Mouse (Mus musculus) cerebellum, adult 9-10 months (tissue): ENCODE results near the gene Slc5a10.
"Not testable (repeated sequence)": the region's sequence is repeated elsewhere in the genome, so short reads cannot be mapped to it uniquely, and the experiment has no call there.

Source experiments
- DNase-seq: peaks from one replicate; pipeline ENCODE4 v3.0.0; 2022

Slc5a10 gene

DNA sequence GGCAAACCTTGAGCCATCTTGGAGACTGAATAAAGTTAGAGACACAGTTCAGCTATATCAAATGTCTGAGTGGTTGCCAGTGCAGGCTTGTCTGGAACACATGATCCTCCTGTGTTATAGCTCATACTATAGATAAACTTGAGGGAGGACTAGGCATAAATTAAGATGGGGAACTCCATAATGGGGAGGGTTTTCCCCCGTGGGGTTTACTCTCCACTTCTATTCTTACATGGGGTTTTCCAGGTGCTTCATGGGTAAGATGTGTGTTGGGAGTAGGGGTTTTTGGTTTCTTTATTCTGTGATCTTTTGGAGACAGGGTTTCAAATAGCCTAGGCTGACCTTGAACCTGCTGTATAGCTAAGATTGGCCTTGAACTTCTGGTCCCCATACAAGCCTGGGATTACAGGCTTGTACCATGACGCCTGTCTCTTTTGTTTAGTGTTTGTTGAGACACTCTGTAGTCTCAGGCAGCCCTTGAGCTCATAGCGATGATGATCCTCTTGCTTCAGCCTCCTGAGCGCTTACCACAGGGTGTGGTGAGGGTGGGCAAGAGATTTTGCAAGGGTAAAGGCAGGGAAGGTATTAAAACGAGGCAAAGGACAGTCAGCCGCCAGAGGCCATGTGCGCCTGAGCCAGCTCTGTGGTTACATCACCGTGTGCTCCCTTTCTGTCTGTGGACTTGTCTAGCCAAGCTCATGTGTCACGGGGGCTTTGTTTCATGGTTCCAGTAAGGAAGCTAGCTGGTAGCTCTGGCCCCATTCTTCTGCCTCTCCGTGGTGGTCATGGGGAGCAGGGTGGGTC, 73.3 kb downstream of the Slc5a10 start:
- no peak for DNase-seq

DNA sequence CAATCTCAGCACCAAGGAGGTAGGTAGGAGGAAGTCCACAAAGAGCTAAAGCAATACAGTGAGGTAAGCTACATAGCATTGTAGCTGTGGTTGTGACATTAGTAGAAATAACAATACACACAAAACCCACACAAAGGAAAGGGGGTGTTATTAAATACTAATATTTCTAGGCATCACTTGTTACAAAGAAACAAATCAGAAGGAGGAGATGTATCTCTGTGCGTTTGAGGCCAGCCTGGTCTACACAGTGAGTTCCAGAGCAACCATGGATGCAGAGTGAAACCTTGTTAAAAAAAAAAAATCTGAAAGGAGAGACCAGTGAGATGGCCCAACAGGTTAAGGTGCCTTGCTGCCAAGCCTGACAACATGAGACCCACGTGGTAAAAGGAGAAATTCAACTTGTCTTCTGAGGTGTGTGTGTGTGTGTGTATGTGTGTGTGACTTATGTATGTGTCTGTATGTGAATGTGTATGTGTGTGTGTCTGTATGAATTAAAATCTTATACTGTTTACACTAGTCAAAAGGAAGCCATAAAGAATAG, 74.1 kb downstream of the Slc5a10 start:
- no peak for DNase-seq

DNA sequence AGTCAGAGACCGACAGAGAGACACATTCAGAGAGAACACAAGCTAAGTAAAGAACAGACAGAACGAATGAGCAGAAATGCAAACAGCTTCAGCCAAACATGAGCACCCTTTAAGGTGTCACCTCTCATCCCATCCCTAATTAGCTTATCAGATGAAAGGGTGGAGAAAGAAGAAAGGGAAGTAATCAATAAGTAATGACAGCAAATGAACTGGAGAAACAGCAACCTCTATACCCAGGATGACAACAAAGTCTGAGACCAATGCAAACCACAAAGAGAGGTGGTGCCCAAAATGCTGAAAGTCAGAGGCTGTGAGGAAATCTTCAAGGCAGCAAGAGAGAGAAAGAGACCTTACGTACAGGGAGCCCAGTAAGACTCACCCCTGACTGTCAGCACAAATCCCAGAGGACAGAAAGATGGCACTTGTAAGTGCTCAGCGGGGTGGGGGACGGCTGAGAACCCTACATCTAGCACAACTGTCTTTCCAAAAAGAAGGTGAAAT, 75.2 kb downstream of the Slc5a10 start:
- DNase-seq: no peak

DNA sequence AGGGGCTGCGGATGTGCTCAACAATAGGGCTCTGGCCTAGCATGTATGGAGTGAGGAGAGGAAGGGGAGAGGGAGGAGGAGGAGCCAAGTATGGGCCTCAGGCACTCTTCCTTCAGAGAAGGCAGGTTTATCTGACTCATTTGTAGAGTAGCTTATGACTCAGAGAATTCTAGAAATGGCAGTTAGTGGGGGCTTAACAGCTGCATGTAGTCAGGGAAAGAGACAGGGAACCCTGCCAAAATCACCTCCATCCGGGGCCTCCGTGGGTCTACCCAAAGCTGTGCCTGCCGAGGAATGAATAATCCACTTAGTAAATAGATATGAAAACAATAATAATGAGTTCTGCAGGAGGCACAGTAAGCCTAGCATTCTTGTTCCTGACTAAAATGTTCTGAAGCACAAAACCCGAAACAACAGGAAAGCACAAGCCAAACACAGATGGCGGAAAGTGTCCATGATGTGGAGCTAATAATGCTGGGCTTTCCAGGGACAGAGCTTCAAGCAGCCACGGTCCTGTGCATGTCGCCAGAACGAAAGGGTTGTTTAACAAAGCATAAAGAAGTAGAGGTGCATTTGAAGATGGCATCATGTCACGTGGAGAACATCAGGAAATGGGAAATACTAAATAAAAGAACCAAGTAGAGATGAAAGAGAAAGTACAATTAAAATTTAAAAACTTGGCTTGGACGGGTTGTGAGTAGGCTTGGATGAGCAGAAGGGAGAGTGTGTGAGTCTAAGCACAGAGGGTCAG, 75.9 kb downstream of the Slc5a10 start:
- no peak for DNase-seq

DNA sequence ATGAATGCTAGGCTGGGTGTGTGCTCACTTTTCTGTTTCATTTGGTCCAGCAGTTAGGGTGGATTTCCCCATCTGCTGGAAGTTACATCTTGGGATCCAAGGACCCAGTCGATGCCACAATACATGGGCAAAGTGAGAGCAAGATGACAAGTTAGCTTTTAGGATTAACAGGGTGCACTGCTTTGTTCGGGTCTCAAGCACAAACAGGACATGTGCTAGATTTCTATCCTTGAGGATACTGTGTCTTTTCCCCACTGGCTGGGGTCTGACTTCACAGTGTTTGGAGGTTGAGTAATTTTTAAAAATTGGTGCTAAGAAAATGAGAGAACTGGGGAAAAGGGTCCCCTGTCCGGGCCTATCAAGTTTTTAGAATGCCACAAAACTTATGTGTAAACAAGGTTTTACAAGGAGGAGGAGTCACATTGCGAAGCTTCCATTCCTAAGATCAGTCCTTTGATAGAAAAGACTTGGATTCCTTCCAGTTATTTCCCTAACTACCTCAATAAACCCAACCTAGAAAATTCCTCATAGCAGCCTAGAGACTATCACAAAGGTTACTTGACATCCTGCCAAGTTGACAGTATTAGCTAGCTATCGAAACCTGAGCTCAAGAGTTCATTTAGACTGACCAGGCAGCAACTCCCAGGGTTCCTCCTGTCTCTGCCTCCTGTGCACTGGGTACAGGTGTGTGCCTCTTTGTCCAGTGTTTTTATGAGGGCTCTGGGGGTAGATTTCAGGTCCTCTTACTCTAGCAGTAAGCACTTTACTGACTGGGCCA, 77.3 kb downstream of the Slc5a10 start:
- DNase-seq: no peak

DNA sequence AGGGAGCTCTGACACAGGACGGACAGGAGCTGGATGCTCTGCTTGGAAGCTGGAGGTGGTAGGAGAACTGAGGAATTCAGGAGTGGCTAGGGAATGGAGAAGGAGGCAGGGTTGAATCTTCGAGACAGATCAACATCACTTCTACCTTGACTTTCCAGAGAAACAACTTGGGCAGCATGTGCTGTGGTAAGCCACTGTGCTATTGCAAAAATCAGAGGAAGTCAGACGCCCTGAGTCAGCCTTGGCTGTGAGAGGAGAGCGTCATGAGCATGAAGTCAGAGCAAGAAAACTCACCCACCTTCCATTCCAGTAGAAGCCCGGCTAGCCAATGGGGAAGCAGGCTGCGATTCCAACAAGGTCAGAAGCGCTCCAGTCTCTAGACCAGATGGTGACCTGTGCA, 78.5 kb downstream of the Slc5a10 start:
- DNase-seq: no peak

DNA sequence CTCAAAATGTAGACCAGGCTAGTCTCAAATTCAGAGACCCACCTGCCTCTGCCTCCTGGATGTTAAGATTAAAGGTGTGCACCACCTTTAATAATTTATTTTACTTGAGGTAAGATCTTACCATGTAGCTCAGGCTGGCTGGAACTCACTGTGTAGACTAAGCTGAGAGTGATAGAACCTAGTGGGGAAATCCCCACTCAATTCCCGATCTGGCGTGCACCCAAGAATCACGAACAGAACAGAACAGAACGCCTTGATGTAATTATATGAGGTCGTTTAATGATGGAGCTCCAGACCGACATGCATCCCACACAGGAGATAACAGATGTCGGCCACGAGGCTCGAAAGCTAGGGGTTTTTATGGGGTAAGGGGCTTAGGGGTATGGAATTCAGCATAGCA, 80.0 kb downstream of the Slc5a10 start:
- DNase-seq: not testable (repeated sequence)

DNA sequence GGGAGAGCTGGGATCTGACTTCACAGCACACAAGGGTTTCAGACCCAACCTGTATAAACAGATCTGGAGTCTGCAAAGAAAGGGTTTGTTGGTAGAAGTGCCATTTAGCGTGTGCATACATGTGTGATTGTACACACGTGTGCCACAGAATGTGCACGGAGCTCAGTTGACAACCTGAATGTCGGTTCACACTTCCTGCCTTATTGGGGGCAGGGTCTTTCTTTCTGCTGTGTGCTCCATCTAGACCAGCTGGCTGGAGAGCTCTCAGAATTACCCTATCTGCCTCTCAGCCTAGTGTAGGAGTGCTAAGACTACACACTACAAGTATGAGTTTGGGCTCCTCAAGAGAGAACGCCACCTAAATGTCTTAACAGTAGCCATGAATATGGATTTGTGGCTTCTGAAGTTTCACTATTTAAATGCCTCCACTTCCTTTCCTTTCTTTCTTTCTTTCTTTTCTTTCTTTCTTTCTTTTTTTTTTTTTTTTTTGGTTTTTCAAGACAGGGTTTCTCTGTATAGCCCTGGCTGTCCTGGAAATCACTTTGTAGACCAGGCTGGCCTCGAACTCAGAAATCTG, 80.9 kb downstream of the Slc5a10 start:
- DNase-seq: no peak

DNA sequence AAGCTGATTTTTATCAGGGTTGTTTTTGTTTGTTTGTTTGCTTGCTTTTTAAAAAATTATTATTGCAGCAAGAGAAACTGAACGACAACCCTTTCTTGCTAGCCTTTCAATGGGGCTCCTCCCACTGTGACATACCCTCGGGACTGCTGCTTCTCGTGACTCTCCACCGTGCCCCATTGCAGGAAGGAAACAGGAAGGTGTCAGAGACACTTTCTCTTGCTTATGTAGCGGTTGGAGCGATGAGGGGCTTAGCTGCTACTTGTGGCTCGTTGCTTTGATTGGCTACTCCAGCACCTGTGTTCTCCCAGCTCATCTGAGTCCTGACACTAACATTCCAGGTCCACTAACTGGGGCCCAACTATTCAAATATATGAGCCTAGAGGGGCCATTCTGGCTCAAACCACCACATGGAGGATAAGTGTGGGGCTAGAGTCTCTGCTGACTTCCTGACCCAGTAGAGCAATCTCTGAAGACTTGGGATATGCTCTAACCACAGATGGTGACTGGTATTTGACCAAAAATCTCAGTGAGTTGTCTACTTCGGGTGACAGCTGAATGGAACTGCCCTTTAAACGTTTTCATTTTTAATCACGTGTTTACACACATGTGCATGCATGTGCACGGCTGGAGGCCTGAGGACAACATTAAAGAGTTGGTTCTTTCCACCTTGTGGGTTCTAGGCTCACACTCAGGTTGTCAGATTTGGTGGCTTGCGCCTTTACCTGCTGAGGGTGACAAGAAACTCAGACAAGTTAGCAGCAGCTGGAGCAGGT, 81.7 kb downstream of the Slc5a10 start:
- DNase-seq: no peak

DNA sequence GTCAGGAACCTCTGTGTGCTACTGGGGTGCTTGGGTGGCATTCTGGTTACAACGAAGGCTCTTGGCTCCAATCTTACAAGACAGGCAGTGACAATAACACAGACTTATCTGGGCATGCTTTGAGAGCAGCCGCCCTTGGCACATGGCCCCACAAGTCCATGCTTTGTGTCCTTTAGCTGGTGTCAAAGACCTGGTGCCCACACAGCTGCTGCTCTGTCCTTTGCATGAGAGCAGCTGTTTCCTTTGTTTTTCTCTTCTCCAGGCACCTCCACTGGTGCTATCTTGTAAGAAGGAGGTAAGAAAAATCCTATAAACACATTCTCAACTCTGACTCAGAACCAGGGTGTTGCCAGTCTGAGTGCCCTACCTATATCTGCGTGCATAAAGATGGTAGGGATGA, 82.8 kb downstream of the Slc5a10 start:
- no peak for DNase-seq

DNA sequence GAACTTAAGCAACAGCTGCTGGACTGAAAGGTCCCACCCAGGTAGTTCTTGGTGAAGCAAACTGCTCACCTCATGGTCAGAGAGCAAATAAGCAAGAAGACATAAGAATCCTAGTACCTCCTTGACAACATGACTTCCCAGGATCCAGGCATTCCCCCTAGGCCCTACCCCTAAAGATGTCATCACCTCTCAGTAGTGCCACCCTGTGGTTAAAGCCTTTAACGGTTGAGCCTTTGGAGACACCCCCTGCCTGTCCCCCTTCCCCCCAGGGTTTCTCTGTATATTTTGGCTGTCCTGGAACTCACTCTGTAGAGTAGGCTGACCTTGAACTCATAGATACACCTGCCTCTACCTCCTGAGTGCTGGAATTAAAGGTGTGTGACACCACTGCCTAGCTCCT, 83.2 kb downstream of the Slc5a10 start:
- DNase-seq: no peak

DNA sequence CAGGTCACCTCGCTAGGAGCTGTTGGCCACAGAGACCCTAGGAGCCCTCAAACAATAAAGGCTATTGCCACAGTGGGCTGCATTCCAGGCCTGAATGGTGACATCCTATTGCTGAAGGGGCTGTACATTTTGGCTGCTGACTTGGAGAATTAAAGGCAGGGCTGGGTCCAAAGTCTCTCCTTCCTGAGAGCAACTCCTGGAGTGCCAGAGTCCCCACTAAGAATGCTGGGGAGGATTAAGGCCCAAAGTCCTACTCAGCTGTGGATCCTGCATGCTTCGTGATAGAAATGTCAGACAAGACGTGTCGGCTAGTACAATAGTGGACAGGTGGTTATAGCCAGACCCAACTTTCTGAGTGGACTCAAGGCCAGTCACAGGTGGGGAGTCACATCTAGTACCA, 84.3 kb downstream of the Slc5a10 start:
- not testable (repeated sequence) for DNase-seq

DNA sequence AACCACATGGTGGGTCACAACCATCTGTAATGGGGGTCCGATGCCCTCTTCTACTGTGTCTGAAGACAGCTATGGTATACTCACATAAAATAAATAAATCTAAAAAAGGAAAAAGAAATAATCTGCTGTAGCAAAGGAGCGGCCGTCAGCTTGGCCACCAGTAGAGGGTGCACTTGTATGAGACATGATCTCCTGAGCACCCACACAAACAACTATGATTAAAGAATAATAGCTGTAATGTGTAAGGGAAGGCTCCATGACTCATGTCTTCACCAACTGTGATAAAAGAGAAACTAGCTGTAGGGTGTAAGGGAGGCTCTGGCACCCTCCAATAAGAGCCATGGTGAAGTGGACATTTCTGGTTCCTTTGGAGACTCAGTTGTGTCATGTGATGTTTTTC, 91.0 kb downstream of the Slc5a10 start:
- no peak for DNase-seq

DNA sequence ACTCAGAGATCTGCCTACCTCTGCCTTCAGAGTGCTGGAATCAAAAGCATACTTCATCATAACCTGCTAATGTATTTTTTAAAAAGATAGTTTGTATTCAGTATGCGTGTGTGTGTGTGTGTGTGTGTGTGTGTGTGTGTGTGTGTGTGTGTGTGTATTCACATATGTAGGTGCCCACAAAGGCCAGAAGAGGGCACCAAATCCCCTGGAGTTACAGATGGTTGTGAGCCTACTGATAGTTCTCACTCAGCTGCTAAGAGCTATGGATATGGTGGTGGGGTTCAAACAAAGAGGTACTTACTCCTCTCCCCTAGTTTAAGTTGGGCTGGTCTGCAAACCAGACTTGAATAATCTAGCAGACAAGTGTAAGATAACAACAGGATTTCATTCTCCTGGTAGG, 94.1 kb downstream of the Slc5a10 start:
- DNase-seq: no peak

DNA sequence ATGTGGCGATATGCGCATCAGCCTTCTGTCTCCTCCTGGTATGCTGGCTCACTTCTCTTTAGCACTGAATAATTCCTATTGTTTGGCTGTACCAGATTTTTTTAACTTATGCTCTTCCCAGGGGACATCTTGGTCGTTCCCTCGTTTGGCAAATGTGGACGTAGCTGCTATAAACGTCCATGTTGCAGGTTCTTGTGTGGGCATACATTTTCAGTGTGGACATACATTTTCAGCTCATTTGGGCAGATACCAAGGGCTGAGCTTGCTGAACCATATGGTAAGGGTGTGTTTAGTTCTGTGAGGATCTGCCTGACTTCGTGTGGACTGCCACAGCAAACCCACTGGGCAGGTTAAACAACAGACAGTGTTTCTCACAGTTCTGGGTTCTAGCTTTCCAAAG, 95.5 kb downstream of the Slc5a10 start:
- DNase-seq: no peak
